Comparison of ENCODE assay signal across 8 mouse cellular contexts in the genomic region with DNA sequence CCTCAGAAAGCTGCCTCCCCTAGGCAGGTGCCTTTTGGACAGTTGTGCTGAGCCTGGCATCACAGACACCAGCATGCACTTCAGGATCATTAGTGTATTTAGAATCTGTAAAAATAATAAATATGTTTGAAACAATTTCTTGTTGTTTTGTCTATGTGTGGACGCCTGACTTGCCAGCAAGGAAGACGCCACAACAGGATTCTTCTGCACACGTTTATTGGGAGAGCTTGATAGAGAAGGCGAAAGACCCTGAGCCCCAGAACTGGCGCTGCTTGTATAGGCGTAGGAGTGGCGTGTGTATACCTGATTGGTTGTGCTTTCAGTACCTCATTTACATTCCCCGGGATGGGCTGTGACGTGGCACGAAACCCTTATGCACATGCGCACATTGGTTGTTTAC. TPM values are rescaled to one million over a fixed set of nuclear protein-coding genes. Genes with fewer than 3 reads are reported as not detected.
"Had no signal": no experiment of that assay in that cellular context is flagged by ENCODE, and none has a peak within 500 bp of the region (broad histone marks: within the 10 kb centered on the region; RNA-seq: fewer than 3 reads in every experiment).

No protein-coding gene starts in this region.

RNA-seq across cellular contexts. Expression of a gene that starts 44.5 kb away (rescaled TPM):
- polyA plus RNA-seq: embryonic facial prominence, embryonic 10.5 days; embryonic facial prominence, embryonic 11.5 days; embryonic facial prominence, embryonic 12.5 days; embryonic facial prominence, embryonic 15.5 days; erythroblast, embryonic 14.5 days; forebrain, embryonic 10.5 days; forebrain, embryonic 11.5 days; forebrain, embryonic 13.5 days had no signal
